Mouse (Mus musculus) CH12.LX (cell line): ENCODE results near the gene Vtn. TPM values are rescaled to one million over a fixed set of nuclear protein-coding genes. Genes with fewer than 3 reads are reported as not detected.
"Not testable (repeated sequence)": the region's sequence is repeated elsewhere in the genome, so short reads cannot be mapped to it uniquely, and the experiment has no call there.

Source experiments
- DNase-seq: peaks from one replicate; pipeline ENCODE4 v3.0.0-alpha.2; 2013; ENCODE audit errors: extremely low read depth
- H3K27ac ChIP-seq: 2 replicates; pipeline ENCODE4 v1.5.1; 2012; ENCODE audit warnings: low read depth, mild to moderate bottlenecking, control low read depth, moderate library complexity; ENCODE audit not compliant: insufficient read depth
- H3K27me3 ChIP-seq: replicated peaks from 2 replicates; pipeline ENCODE3; 2012; ENCODE audit warnings: inconsistent platforms
- H3K36me3 ChIP-seq, 2 experiments: replicated peaks in 1 of 2; 2 replicates each; pipeline versions ENCODE3 to v1.6.1; 2012; ENCODE audit warnings: inconsistent platforms in 1 of 2, low read length in 1 of 2, mild to moderate bottlenecking in 1 of 2, mixed read lengths in 1 of 2, moderate library complexity in 1 of 2; ENCODE audit not compliant: control insufficient read depth in 1 of 2, insufficient read depth in 1 of 2
- H3K4me1 ChIP-seq, 2 experiments: 2 replicates each; pipeline ENCODE4 v1.6.1; 2012; ENCODE audit warnings: inconsistent platforms in 1 of 2, moderate library complexity in 1 of 2; ENCODE audit not compliant: insufficient read depth in 2 of 2, control insufficient read depth in 1 of 2
- H3K4me2 ChIP-seq: 2 replicates; pipeline ENCODE4 v1.6.1; 2012; ENCODE audit warnings: low read depth, mild to moderate bottlenecking, control low read depth; ENCODE audit not compliant: poor library complexity, insufficient read depth, severe bottlenecking
- H3K4me3 ChIP-seq, 3 experiments: fragments of 150-350 bp in 1 of 3; sonication (generic) in 1 of 3; replicated peaks in 1 of 3; 2 replicates each; pipeline versions ENCODE3 to v1.5.1; 2011 to 2012; ENCODE audit warnings: low read depth in 2 of 3, low read length in 2 of 3, mild to moderate bottlenecking in 2 of 3, moderate library complexity in 2 of 3, control low read depth in 1 of 3, improper control_type of control experiment in 1 of 3, inconsistent platforms in 1 of 3, mixed read lengths in 1 of 3; ENCODE audit not compliant: poor library complexity in 1 of 3
- H3K79me2 ChIP-seq: replicated peaks from 2 replicates; pipeline ENCODE4 v1.6.1; 2012; ENCODE audit warnings: mild to moderate bottlenecking, moderate library complexity; ENCODE audit not compliant: control insufficient read depth, poor library complexity, insufficient read depth, severe bottlenecking; ENCODE audit errors: extremely low read depth
- H3K9ac ChIP-seq: 2 replicates; pipeline ENCODE4 v1.6.1; 2012; ENCODE audit warnings: low read depth, mild to moderate bottlenecking, control low read depth, moderate library complexity; ENCODE audit not compliant: insufficient read depth
- H3K9me3 ChIP-seq: replicated peaks from 2 replicates; pipeline ENCODE3; 2012; ENCODE audit warnings: low read length, inconsistent platforms, mixed read lengths
- BHLHE40 ChIP-seq: IDR thresholded peaks from 2 replicates; pipeline ENCODE4 v1.6.1; 2011; ENCODE audit warnings: mild to moderate bottlenecking, low read depth, low read length, improper control_type of control experiment
- CTCF ChIP-seq, 2 experiments: IDR thresholded peaks in 1 of 2; conservative IDR thresholded peaks in 1 of 2; 2 replicates each; pipeline ENCODE4 v1.5.1; 2011 to 2012; ENCODE audit warnings: low read depth in 2 of 2, low read length in 2 of 2, improper control_type of control experiment in 1 of 2, inconsistent platforms in 1 of 2, mild to moderate bottlenecking in 1 of 2, moderate library complexity in 1 of 2
- E2F4 ChIP-seq: IDR thresholded peaks from 2 replicates; pipeline ENCODE4 v1.6.1; 2011; ENCODE audit warnings: low read depth, low read length, improper control_type of control experiment; ENCODE audit not compliant: insufficient replicate concordance
- ELF1 ChIP-seq: IDR thresholded peaks from 2 replicates; pipeline ENCODE4 v1.6.1; 2014; ENCODE audit warnings: low read depth, mild to moderate bottlenecking, inconsistent platforms, low read length, improper control_type of control experiment
- EP300 ChIP-seq: IDR thresholded peaks from 2 replicates; pipeline ENCODE4 v1.6.1; 2011; ENCODE audit warnings: low read length, improper control_type of control experiment
- IRF4 ChIP-seq: IDR thresholded peaks from 2 replicates; pipeline ENCODE4 v1.6.1; 2014; ENCODE audit warnings: low read depth, mild to moderate bottlenecking, inconsistent platforms, low read length, improper control_type of control experiment
- JUN ChIP-seq: IDR thresholded peaks from 2 replicates; pipeline ENCODE4 v1.6.1; 2011; ENCODE audit warnings: low read depth, mild to moderate bottlenecking, low read length, improper control_type of control experiment, moderate library complexity; ENCODE audit not compliant: insufficient read depth
- JUND ChIP-seq: conservative IDR thresholded peaks from 2 replicates; pipeline ENCODE4 v1.6.1; 2011; ENCODE audit warnings: low read depth, low read length, improper control_type of control experiment
- MAX ChIP-seq: IDR thresholded peaks from 2 replicates; pipeline ENCODE4 v1.6.1; 2011; ENCODE audit warnings: low read length, improper control_type of control experiment
- MEF2A ChIP-seq: IDR thresholded peaks from 2 replicates; pipeline ENCODE4 v1.6.1; 2014; ENCODE audit warnings: low read depth, mild to moderate bottlenecking, inconsistent platforms, low read length, improper control_type of control experiment, borderline replicate concordance
- MXI1 ChIP-seq: IDR thresholded peaks from 2 replicates; pipeline ENCODE4 v1.6.1; 2011; ENCODE audit warnings: mild to moderate bottlenecking, low read depth, low read length, improper control_type of control experiment
- MYC ChIP-seq: IDR thresholded peaks from 2 replicates; pipeline ENCODE4 v1.6.1; 2011; ENCODE audit warnings: low read depth, mild to moderate bottlenecking, improper control_type of control experiment, low read length
- NRF1 ChIP-seq: IDR thresholded peaks from 2 replicates; pipeline ENCODE4 v1.6.1; 2014; ENCODE audit warnings: low read depth, mild to moderate bottlenecking, inconsistent platforms, low read length, improper control_type of control experiment, moderate library complexity
- RCOR1 ChIP-seq: conservative IDR thresholded peaks from 2 replicates; pipeline ENCODE4 v1.6.1; 2012; ENCODE audit warnings: low read depth, mild to moderate bottlenecking, inconsistent platforms, low read length, improper control_type of control experiment
- SIN3A ChIP-seq: IDR thresholded peaks from 2 replicates; pipeline ENCODE4 v1.6.1; 2012; ENCODE audit warnings: low read length, improper control_type of control experiment, inconsistent platforms
- SMC3 ChIP-seq: IDR thresholded peaks from 2 replicates; pipeline ENCODE4 v1.6.1; 2011; ENCODE audit warnings: low read depth, low read length, improper control_type of control experiment
- TBP ChIP-seq: conservative IDR thresholded peaks from 2 replicates; pipeline ENCODE4 v1.6.1; 2011; ENCODE audit warnings: low read depth, low read length, improper control_type of control experiment
- ZKSCAN1 ChIP-seq: IDR thresholded peaks from 2 replicates; pipeline ENCODE4 v1.6.1; 2012; ENCODE audit warnings: low read depth, inconsistent platforms, low read length, improper control_type of control experiment, borderline replicate concordance
- ZNF384 ChIP-seq: IDR thresholded peaks from 2 replicates; pipeline ENCODE4 v1.6.1; 2012; ENCODE audit warnings: low read depth, low read length, improper control_type of control experiment, inconsistent platforms
- dilution Hi-C: fragments of 300-500 bp; cut with MboI; formaldehyde crosslinking; loops from 2 replicates; pipeline ENCODE4 v1.14.3; 2020; ENCODE audit warnings: low sequenced_read_pairs; ENCODE audit not compliant: extremely low pct_unique_long_range_greater_than_20kb, extremely low pct_ligation_motif_present
- in situ Hi-C: fragments of 300-500 bp; cut with MboI; formaldehyde crosslinking; loops from 3 replicates; pipeline ENCODE4 v1.14.3; 2019; ENCODE audit warnings: low sequenced_read_pairs, low pct_ligation_motif_present, low pct_unique_long_range_greater_than_20kb, mixed read lengths
- polyA plus RNA-seq: library from polyadenylated mRNA; unstranded; fragments of >175 nt; gene quantifications from 2 replicates; pipeline ENCODE4 v1.2.1, GENCODE M21; 2012; ENCODE audit warnings: low read depth; ENCODE audit not compliant: insufficient read length
- total RNA-seq, 2 experiments: library from RNA; depleted of rRNA; stranded (reverse); fragments of 300-350 nt in 1 of 2; fragments of >200 nt in 1 of 2; gene quantifications; 2 replicates each; pipeline ENCODE4 v1.2.3; 2012 to 2014

The Vtn gene
- total and polyA plus RNA-seq, 3 experiments, result not detected

DNA sequence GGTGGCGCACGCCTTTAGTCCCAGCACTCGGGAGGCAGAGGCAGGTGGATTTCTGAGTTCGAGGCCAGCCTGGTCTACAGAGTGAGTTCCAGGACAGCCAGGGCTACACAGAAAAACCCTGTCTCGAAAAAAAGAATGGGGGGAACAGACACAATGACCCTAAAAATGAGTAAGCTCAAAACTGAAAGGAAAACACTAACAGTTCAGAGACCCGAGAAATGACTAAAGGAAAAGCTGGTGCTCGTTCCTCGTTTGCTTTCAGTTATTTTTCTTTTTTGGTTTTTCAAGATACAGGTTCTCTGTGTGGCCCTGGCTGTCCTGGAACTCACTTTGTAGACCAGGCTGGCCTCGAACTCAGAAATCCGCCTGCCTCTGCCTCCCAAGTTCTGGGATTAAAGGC lies 32.6 kb downstream of the Vtn start:
- Histone ChIP-seq H3K9ac (0 out of 2 replicates have a peak overlapping the region, but pooled peaks have one; percentile 9), H3K4me1 (peaks cover 11 to 32% of the 10 kb centered on the region in 2 experiments), H3K36me3 (peaks cover 42 to 67% of the 10 kb centered on the region in 2 experiments), H3K79me2 (peaks cover 57% of the 10 kb centered on the region), H3K4me2 (peak overlapping the region; percentile 11; the same call in 1 of the 2 replicates)
- H3K9me3 ChIP-seq, H3K27me3 ChIP-seq, dilution Hi-C loops, H3K4me3 ChIP-seq, H3K27ac ChIP-seq, DNase-seq, in situ Hi-C loops: not testable (repeated sequence)
- TF ChIP-seq RCOR1 (peak; percentile 62; the same call in 1 of the 2 replicates), JUN (peak; percentile 59; the same call in 1 of the 2 replicates), SIN3A (peak; percentile 37; the same call in 1 of the 2 replicates), ZNF384 (peak; percentile 28; the same call in 1 of the 2 replicates), IRF4 (peak; percentile 72), EP300 (peak; percentile 69), JUND (peak; percentile 61)

DNA sequence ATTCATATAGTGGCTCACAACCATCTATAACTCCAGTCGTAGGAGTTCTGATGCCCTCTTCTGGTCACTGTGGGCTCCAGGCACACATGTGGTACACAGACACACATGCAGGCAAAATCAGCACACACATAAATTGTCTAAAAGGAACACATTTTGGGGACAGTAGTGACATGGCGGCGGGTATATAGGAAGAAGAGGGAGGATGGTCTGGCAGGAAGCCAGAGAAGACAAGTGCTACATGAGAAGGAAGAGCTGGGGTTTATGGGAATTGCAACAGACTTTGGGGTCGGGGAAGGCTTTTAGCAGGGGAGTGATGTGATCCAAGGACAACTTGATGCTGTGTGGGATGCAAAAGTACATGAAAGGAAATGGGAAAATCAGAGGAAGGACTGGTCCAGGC lies 35.6 kb downstream of the Vtn start:
- H3K9me3 ChIP-seq, result no peaks in the 10 kb centered on the region
- H3K4me3 ChIP-seq, result peak overlapping the region; percentile 70 to 79 (median 72)
- dilution Hi-C loops, result no loop called here
- peaks cover 17 to 42% of the 10 kb centered on the region in 2 experiments for H3K4me1 ChIP-seq
- peak overlapping the region; percentile 64 for H3K9ac ChIP-seq
- no peaks in the 10 kb centered on the region for H3K27me3 ChIP-seq
- in situ Hi-C loops, result no loop called here
- H3K79me2 ChIP-seq, result peaks cover 82% of the 10 kb centered on the region
- H3K36me3 ChIP-seq, result peaks cover 25 to 51% of the 10 kb centered on the region in 2 experiments
- DNase-seq, result no peak
- no peak for TF ChIP-seq MAX
- TF ChIP-seq MYC, result 0 out of 2 replicates have a peak, but pooled peaks have one; percentile 29
- 0 out of 2 replicates have a peak, but pooled peaks have one; percentile 44 for TF ChIP-seq MXI1
- peak in 1 of 2 experiments; percentile 43; a peak in 2 of 4 replicates for TF ChIP-seq CTCF (conservative IDR thresholded peaks at IDR 0.05 in 1 of 2, IDR thresholded peaks at IDR 0.05 in 1 of 2; ENCODE audit: low read depth in 2 of 2, low read length in 2 of 2)
- H3K27ac ChIP-seq, result no peak overlapping the region
- peak overlapping the region; percentile 96 for H3K4me2 ChIP-seq

- Histone ChIP-seq H3K36me3 (peaks cover 23 to 51% of the 10 kb centered on the region in 2 experiments), H3K9me3 (no peaks in the 10 kb centered on the region), H3K4me3 (peak overlapping the region; percentile 70 to 79 (median 72))
- DNase-seq, result peak; percentile 88
- peak; percentile 76 for TF ChIP-seq MYC
- TF ChIP-seq ZKSCAN1, result no peak
- TF ChIP-seq TBP, result 0 out of 2 replicates have a peak, but pooled peaks have one; percentile 5
- TF ChIP-seq MXI1, result peak; percentile 93
- TF ChIP-seq MAX, result peak; percentile 62
- TF ChIP-seq BHLHE40, result peak; percentile 45; the same call in 1 of the 2 replicates
- peak; percentile 69 for TF ChIP-seq JUND
- 0 out of 2 replicates have a peak, but pooled peaks have one; percentile 2 for TF ChIP-seq SMC3
- peak; percentile 42; the same call in 1 of the 2 replicates for TF ChIP-seq EP300
- TF ChIP-seq ELF1, result 0 out of 2 replicates have a peak, but pooled peaks have one; percentile 24
- TF ChIP-seq E2F4, result peak; percentile 51; the same call in 1 of the 2 replicates
- TF ChIP-seq JUN, result peak; percentile 70
- no peak for TF ChIP-seq NRF1
- TF ChIP-seq MEF2A, result no peak
- TF ChIP-seq, all 38 proteins: peak for 11
- Histone ChIP-seq H3K27me3 (no peaks in the 10 kb centered on the region), H3K79me2 (peaks cover 75% of the 10 kb centered on the region), H3K4me2 (peak overlapping the region; percentile 96), H3K9ac (peak overlapping the region; percentile 64), H3K27ac (peak overlapping the region; percentile 72), H3K4me1 (peaks cover 14 to 42% of the 10 kb centered on the region in 2 experiments)
- in situ Hi-C loops, result no loop called here
- dilution Hi-C loops, result no loop called here
Measured at GRCm38 (mm10) chr11:78535376-78536079, 36.6 kb downstream of the Vtn start.
